Mouse (Mus musculus) thymus, adult 2 months (tissue): Measurements from ENCODE around the gene Zmynd10. TPM values are rescaled to one million over a fixed set of nuclear protein-coding genes. Genes with fewer than 3 reads are reported as not detected.

Experiments used
- DNase-seq: peaks from one replicate; pipeline ENCODE4 v3.0.0; 2021
- H3K27ac ChIP-seq: fragments of 200-500 bp; 2 replicates; pipeline ENCODE4 v1.5.1; 2012; ENCODE audit warnings: low read length, control low read depth; ENCODE audit not compliant: control insufficient read depth, insufficient read depth
- H3K27me3 ChIP-seq: fragments of 200-500 bp; 2 replicates; pipeline ENCODE4 v1.6.1; 2012; ENCODE audit warnings: mild to moderate bottlenecking, low read length, moderate library complexity, mixed read lengths; ENCODE audit not compliant: control insufficient read depth, insufficient read depth
- H3K36me3 ChIP-seq: fragments of 200-500 bp; 2 replicates; pipeline ENCODE4 v1.6.1; 2012; ENCODE audit warnings: mild to moderate bottlenecking, low read length, moderate library complexity; ENCODE audit not compliant: control insufficient read depth, insufficient read depth
- H3K4me1 ChIP-seq: fragments of 200-500 bp; replicated peaks from 2 replicates; pipeline ENCODE4 v1.6.1; 2012; ENCODE audit warnings: low read length; ENCODE audit not compliant: control insufficient read depth, insufficient read depth
- H3K4me3 ChIP-seq: fragments of 200-500 bp; 2 replicates; pipeline ENCODE4 v1.5.1; 2012; ENCODE audit warnings: mild to moderate bottlenecking, low read length, control low read depth, moderate library complexity; ENCODE audit not compliant: control insufficient read depth, insufficient read depth
- CTCF ChIP-seq: fragments of 200-500 bp; IDR thresholded peaks from 2 replicates; pipeline ENCODE4 v1.5.1; 2012; ENCODE audit warnings: mild to moderate bottlenecking, control low read depth, low read length, moderate library complexity, borderline replicate concordance; ENCODE audit not compliant: control insufficient read depth, poor library complexity, insufficient read depth; ENCODE audit errors: extremely low read depth
- POLR2A ChIP-seq: fragments of 200-500 bp; IDR thresholded peaks from 2 replicates; pipeline ENCODE4 v1.6.1; 2012; ENCODE audit warnings: mild to moderate bottlenecking, low read length, control low read depth, moderate library complexity; ENCODE audit not compliant: control insufficient read depth, poor library complexity, insufficient read depth; ENCODE audit errors: extremely low read depth
- WGBS: fragments of 180-500 bp; shearing (Covaris S2); methylation state at CpG from one replicate; pipeline ENCODE4 v1.1.7; 2018; 5-methylcytosine and 5-hydroxymethylcytosine counted together
- polyA plus RNA-seq: library from polyadenylated mRNA; depleted of rRNA; stranded (reverse); fragments of >200 nt; gene quantifications from 2 replicates; pipeline ENCODE4 v1.2.3, GENCODE M21; 2012; rRNA removed

Zmynd10 gene
- 2.9 and 3.4 TPM in 2 replicates for polyA plus RNA-seq

GRCm38 (mm10) chr9:107547026-107547425, at the start of gene Zmynd10:
TSS of gene Zmynd10 (plus strand) at chr9:107547298.
- H3K4me3 ChIP-seq, result 0 out of 2 replicates have a peak within 1 kb of the TSS, but pooled peaks have one; percentile 3
- peaks cover 47% of the 10 kb centered on the region for H3K4me1 ChIP-seq
- TF ChIP-seq POLR2A (0 out of 2 replicates have a peak, but pooled peaks have one; percentile 30), CTCF (0 out of 2 replicates have a peak, but pooled peaks have one; percentile 51)
- no peaks in the 10 kb centered on the region for H3K36me3 ChIP-seq
- DNase-seq, result peak; percentile 88
- peak within 1 kb of the TSS; percentile 82 for H3K27ac ChIP-seq
- 2% methylated on average over 20 of the region's 20 CpGs for WGBS
- H3K27me3 ChIP-seq, result no peaks in the 10 kb centered on the region

GRCm38 (mm10) chr9:107500708-107501286, 46.3 kb upstream of the Zmynd10 start:
- no peaks in the 10 kb centered on the region for H3K4me1 ChIP-seq
- no peaks in the 10 kb centered on the region for H3K27me3 ChIP-seq

GRCm38 (mm10) chr9:107502131-107502846, 44.8 kb upstream of the Zmynd10 start:
- H3K36me3 ChIP-seq, result no peaks in the 10 kb centered on the region
- no peak for DNase-seq
- WGBS, result 86% methylated on average over 12 of the region's 12 CpGs
- H3K4me1 ChIP-seq, result no peaks in the 10 kb centered on the region
- H3K27ac ChIP-seq, result no peak overlapping the region
- H3K27me3 ChIP-seq, result no peaks in the 10 kb centered on the region
- no peak overlapping the region for H3K4me3 ChIP-seq
- no peak for TF ChIP-seq POLR2A
- no peak for TF ChIP-seq CTCF

More at GRCm38 (mm10) chr9:107500708-107501286, 46.3 kb upstream of the Zmynd10 start:
- Histone ChIP-seq H3K4me3 (no peak overlapping the region), H3K36me3 (no peaks in the 10 kb centered on the region), H3K27ac (no peak overlapping the region)
- TF ChIP-seq POLR2A (no peak), CTCF (no peak)
- DNase-seq, result no peak
- 63% methylated on average over 3 of the region's 3 CpGs for WGBS

- TF ChIP-seq POLR2A, result no peak
- TF ChIP-seq CTCF, result no peak
- H3K27me3 ChIP-seq, result no peaks in the 10 kb centered on the region; the same call in 1 of the 2 replicates
- 93% methylated on average over 19 of the region's 19 CpGs for WGBS
- H3K36me3 ChIP-seq, result no peaks in the 10 kb centered on the region
- no peaks in the 10 kb centered on the region for H3K4me1 ChIP-seq
- DNase-seq, result no peak
- H3K27ac ChIP-seq, result no peak overlapping the region
- H3K4me3 ChIP-seq, result no peak overlapping the region
These were observed 42.2 kb upstream of the Zmynd10 start for GRCm38 (mm10) chr9:107504662-107505537.

- WGBS, result 59% methylated on average over 10 of the region's 10 CpGs
- Histone ChIP-seq H3K27ac (no peak overlapping the region), H3K4me1 (no peaks in the 10 kb centered on the region), H3K27me3 (no peaks in the 10 kb centered on the region; the same call in 1 of the 2 replicates), H3K36me3 (no peaks in the 10 kb centered on the region), H3K4me3 (no peak overlapping the region)
- TF ChIP-seq POLR2A, result no peak
- no peak for TF ChIP-seq CTCF
- DNase-seq, result no peak
These were observed 38.8 kb upstream of the Zmynd10 start for GRCm38 (mm10) chr9:107508266-107508665.
